Mouse (Mus musculus): ENCODE data around the gene Gfpt2. TPM values are rescaled to one million over a fixed set of nuclear protein-coding genes. Genes with fewer than 3 reads are reported as not detected.
"Not testable (repeated sequence)": the region's sequence is repeated elsewhere in the genome, so short reads cannot be mapped to it uniquely, and the experiment has no call there.

Gene Gfpt2
- polyA plus RNA-seq, 1 experiment from 2014 or later = 6.7 TPM

GRCm38 (mm10) chr11:49767497-49767896 is 26.5 kb upstream of the Gfpt2 start:
- H3K4me2 ChIP-seq (replicated peaks); H3K36me3 ChIP-seq; H3K4me3 ChIP-seq (replicated peaks); H3K9me3 ChIP-seq; ATAC-seq; H3K27me3 ChIP-seq (replicated peaks); H3K9ac ChIP-seq; H3K4me1 ChIP-seq (replicated peaks); H3K27ac ChIP-seq: not testable (repeated sequence)
- WGBS = 88% methylated on average over 6 of the region's 6 CpGs

- peaks cover 5% of the 10 kb centered on the region; the same call in 1 of the 2 replicates for H3K4me1 ChIP-seq (replicated peaks)
- H3K36me3 ChIP-seq = no peaks in the 10 kb centered on the region
- 91% methylated on average over 5 of the region's 5 CpGs for WGBS
- no peak overlapping the region for H3K4me2 ChIP-seq (replicated peaks)
- no peak overlapping the region for H3K27ac ChIP-seq
- ATAC-seq = no peak
- H3K27me3 ChIP-seq (replicated peaks) = no peaks in the 10 kb centered on the region
- H3K9me3 ChIP-seq = no peaks in the 10 kb centered on the region
- no peak overlapping the region for H3K4me3 ChIP-seq (replicated peaks)
- H3K9ac ChIP-seq = no peak overlapping the region
Observed at GRCm38 (mm10) chr11:49768781-49769180, 25.2 kb upstream of the Gfpt2 start.

- H3K27me3 ChIP-seq (replicated peaks) = no peaks in the 10 kb centered on the region
- WGBS = 74% methylated on average over 9 of the region's 9 CpGs
Observed at GRCm38 (mm10) chr11:49770676-49771550, 23.1 kb upstream of the Gfpt2 start.

GRCm38 (mm10) chr11:49772251-49772650 is 21.7 kb upstream of the Gfpt2 start:
- ATAC-seq = no peak
- Histone ChIP-seq H3K4me2 (replicated peaks) (no peak overlapping the region), H3K4me1 (replicated peaks) (no peaks in the 10 kb centered on the region), H3K27me3 (replicated peaks) (no peaks in the 10 kb centered on the region), H3K36me3 (no peaks in the 10 kb centered on the region), H3K4me3 (replicated peaks) (no peak overlapping the region), H3K27ac (no peak overlapping the region), H3K9me3 (no peaks in the 10 kb centered on the region), H3K9ac (no peak overlapping the region)
- 55% methylated on average over 5 of the region's 5 CpGs for WGBS

More at GRCm38 (mm10) chr11:49770676-49771550, 23.1 kb upstream of the Gfpt2 start:
- H3K27ac ChIP-seq = no peak overlapping the region
- H3K9me3 ChIP-seq = no peaks in the 10 kb centered on the region
- no peak overlapping the region for H3K4me3 ChIP-seq (replicated peaks)
- no peaks in the 10 kb centered on the region for H3K4me1 ChIP-seq (replicated peaks)
- H3K36me3 ChIP-seq = no peaks in the 10 kb centered on the region
- H3K9ac ChIP-seq = no peak overlapping the region
- no peak for ATAC-seq
- no peak overlapping the region for H3K4me2 ChIP-seq (replicated peaks)

GRCm38 (mm10) chr11:49774894-49775293 is 19.1 kb upstream of the Gfpt2 start:
- ATAC-seq = no peak
- Histone ChIP-seq H3K9me3 (no peaks in the 10 kb centered on the region), H3K4me1 (replicated peaks) (no peaks in the 10 kb centered on the region), H3K27me3 (replicated peaks) (no peaks in the 10 kb centered on the region), H3K9ac (no peak overlapping the region), H3K36me3 (no peaks in the 10 kb centered on the region), H3K4me2 (replicated peaks) (no peak overlapping the region), H3K4me3 (replicated peaks) (no peak overlapping the region), H3K27ac (no peak overlapping the region)
- WGBS = 87% methylated on average over 4 of the region's 4 CpGs

- H3K27me3 ChIP-seq (replicated peaks) = no peaks in the 10 kb centered on the region
- no peak for ATAC-seq
Observed at GRCm38 (mm10) chr11:49778844-49779243, 15.1 kb upstream of the Gfpt2 start.

GRCm38 (mm10) chr11:49780161-49780817 is 13.7 kb upstream of the Gfpt2 start:
- no peak overlapping the region for H3K4me3 ChIP-seq (replicated peaks)
- no peaks in the 10 kb centered on the region for H3K9me3 ChIP-seq
- no peak overlapping the region for H3K4me2 ChIP-seq (replicated peaks)
- H3K36me3 ChIP-seq = no peaks in the 10 kb centered on the region
- ATAC-seq = no peak
- no peak overlapping the region for H3K27ac ChIP-seq
- no peak overlapping the region for H3K9ac ChIP-seq
- WGBS = 73% methylated on average over 4 of the region's 4 CpGs
- no peaks in the 10 kb centered on the region for H3K4me1 ChIP-seq (replicated peaks)
- H3K27me3 ChIP-seq (replicated peaks) = no peaks in the 10 kb centered on the region

More at GRCm38 (mm10) chr11:49778844-49779243, 15.1 kb upstream of the Gfpt2 start:
- H3K4me3 ChIP-seq (replicated peaks) = no peak overlapping the region
- H3K27ac ChIP-seq = no peak overlapping the region
- H3K36me3 ChIP-seq = no peaks in the 10 kb centered on the region
- 88% methylated on average over 6 of the region's 6 CpGs for WGBS
- no peaks in the 10 kb centered on the region for H3K4me1 ChIP-seq (replicated peaks)
- no peak overlapping the region for H3K9ac ChIP-seq
- no peaks in the 10 kb centered on the region for H3K9me3 ChIP-seq
- H3K4me2 ChIP-seq (replicated peaks) = no peak overlapping the region

- H3K4me3 ChIP-seq (replicated peaks) = no peak overlapping the region
- no peaks in the 10 kb centered on the region for H3K9me3 ChIP-seq
- H3K9ac ChIP-seq = no peak overlapping the region
- no peak overlapping the region for H3K27ac ChIP-seq
- no peak overlapping the region for H3K4me2 ChIP-seq (replicated peaks)
- 50% methylated on average over 6 of the region's 6 CpGs for WGBS
- no peak for ATAC-seq
- no peaks in the 10 kb centered on the region for H3K36me3 ChIP-seq
- H3K4me1 ChIP-seq (replicated peaks) = no peaks in the 10 kb centered on the region
- no peaks in the 10 kb centered on the region for H3K27me3 ChIP-seq (replicated peaks)
Observed at GRCm38 (mm10) chr11:49781833-49782399, 12.1 kb upstream of the Gfpt2 start.

GRCm38 (mm10) chr11:49793131-49793530 is 847 bp upstream of the Gfpt2 start:
- 0 out of 2 replicates have a peak overlapping the region, but pooled peaks have one; percentile 20 for H3K9ac ChIP-seq
- 14% methylated on average over 14 of the region's 14 CpGs for WGBS
- no peaks in the 10 kb centered on the region for H3K9me3 ChIP-seq
- no peaks in the 10 kb centered on the region for H3K27me3 ChIP-seq (replicated peaks)
- H3K27ac ChIP-seq = no peak overlapping the region
- H3K4me3 ChIP-seq (replicated peaks) = no peak overlapping the region
- H3K4me2 ChIP-seq (replicated peaks) = 0 out of 2 replicates have a peak overlapping the region, but pooled peaks have one; percentile 99
- H3K4me1 ChIP-seq (replicated peaks) = peaks cover 10% of the 10 kb centered on the region
- 0 out of 2 replicates have a peak, but pooled peaks have one; percentile 21 for ATAC-seq
- no peaks in the 10 kb centered on the region for H3K36me3 ChIP-seq

GRCm38 (mm10) chr11:49794342-49795144 is 565 bp downstream of the Gfpt2 start:
- H3K4me2 ChIP-seq (replicated peaks) = peak overlapping the region; percentile 99
- H3K27ac ChIP-seq = no peak overlapping the region
- WGBS = 2% methylated on average over 45 of the region's 45 CpGs
- H3K9ac ChIP-seq = peak overlapping the region; percentile 60
- peaks cover 10% of the 10 kb centered on the region for H3K4me1 ChIP-seq (replicated peaks)
- H3K4me3 ChIP-seq (replicated peaks) = peak overlapping the region; percentile 55
- H3K36me3 ChIP-seq = no peaks in the 10 kb centered on the region
- peak; percentile 68 for ATAC-seq
- H3K9me3 ChIP-seq = no peaks in the 10 kb centered on the region
- H3K27me3 ChIP-seq (replicated peaks) = no peaks in the 10 kb centered on the region

- no peak for ATAC-seq
- no peaks in the 10 kb centered on the region for H3K9me3 ChIP-seq
- WGBS = 86% methylated on average over 6 of the region's 6 CpGs
- no peak overlapping the region for H3K27ac ChIP-seq
- H3K4me1 ChIP-seq (replicated peaks) = peaks cover 6% of the 10 kb centered on the region
- H3K27me3 ChIP-seq (replicated peaks) = no peaks in the 10 kb centered on the region
- no peak overlapping the region for H3K9ac ChIP-seq
- H3K4me3 ChIP-seq (replicated peaks) = no peak overlapping the region
- no peaks in the 10 kb centered on the region for H3K36me3 ChIP-seq
- H3K4me2 ChIP-seq (replicated peaks) = no peak overlapping the region
Observed at GRCm38 (mm10) chr11:49798931-49799330, 5.0 kb downstream of the Gfpt2 start.

- 56% methylated on average over 4 of the region's 4 CpGs for WGBS
- no peaks in the 10 kb centered on the region for H3K9me3 ChIP-seq
- H3K9ac ChIP-seq = no peak overlapping the region
- no peaks in the 10 kb centered on the region for H3K4me1 ChIP-seq (replicated peaks)
- no peaks in the 10 kb centered on the region for H3K36me3 ChIP-seq
- H3K27me3 ChIP-seq (replicated peaks) = no peaks in the 10 kb centered on the region
- no peak overlapping the region for H3K27ac ChIP-seq
- no peak overlapping the region for H3K4me3 ChIP-seq (replicated peaks)
- no peak for ATAC-seq
- no peak overlapping the region for H3K4me2 ChIP-seq (replicated peaks)
Observed at GRCm38 (mm10) chr11:49801516-49801915, 7.5 kb downstream of the Gfpt2 start.

Data from intestine, embryonic 15.5 days (tissue).